Mouse (Mus musculus) ES-Bruce4 (cell line): ENCODE results near the gene 1700021F07Rik.

ENCODE experiments used
- CTCF ChIP-seq: IDR thresholded peaks from one replicate; pipeline ENCODE4 v1.8.1; 2011; ENCODE audit warnings: low read depth, low read length
- EP300 ChIP-seq: IDR thresholded peaks from 2 replicates; pipeline ENCODE4 v1.6.1; 2011; ENCODE audit warnings: low read depth, low read length; ENCODE audit not compliant: insufficient read depth

GRCm38 (mm10) chr2:173535390-173535789 is 13.0 kb downstream of the 1700021F07Rik start:
- no peak for TF ChIP-seq CTCF
- TF ChIP-seq EP300: no peak
